Mouse (Mus musculus) erythroblast, adult 5-6 weeks (primary cell): Measurements from ENCODE around the gene Nr4a1. TPM values are rescaled to one million over a fixed set of nuclear protein-coding genes. Genes with fewer than 3 reads are reported as not detected.

Experiments used
- ATAC-seq: replicated peaks from 2 replicates; pipeline ENCODE4 v1.8.0; 2016; ENCODE audit warnings: moderate number of reproducible peaks, mild to moderate bottlenecking, moderate TSS enrichment, inconsistent platforms; ENCODE audit not compliant: poor library complexity, low FRiP score, severe bottlenecking
- total RNA-seq, 2 experiments: library from RNA; stranded (forward) in 1 of 2; stranded (reverse) in 1 of 2; fragments of 150-400 nt in 1 of 2; fragments of 200-764, 138-1000 nt in 1 of 2; gene quantifications; 2 replicates each; pipeline versions ENCODE4 v1.2.3 to v1.2.4; 2015 to 2017; ENCODE audit warnings: low replicate concordance in 2 of 2

The Nr4a1 gene
- total RNA-seq, 2 experiments from 2014 or later: 3.3 to 15.7 TPM

- no peak for ATAC-seq
Observed at GRCm38 (mm10) chr15:101279430-101279999, 25.4 kb downstream of the Nr4a1 start.

- ATAC-seq: no peak
Observed at GRCm38 (mm10) chr15:101282471-101282870, 28.4 kb downstream of the Nr4a1 start.

- ATAC-seq: peak; percentile 23; the same call in 1 of the 2 replicates
Observed at GRCm38 (mm10) chr15:101283183-101283910, 29.3 kb downstream of the Nr4a1 start.

- peak; percentile 97 for ATAC-seq
Observed at GRCm38 (mm10) chr15:101283911-101284750, 30.1 kb downstream of the Nr4a1 start, which contains the start of gene Atg101. TSS of gene Atg101 (plus strand) at chr15:101284272.

- ATAC-seq: no peak
Observed at GRCm38 (mm10) chr15:101286129-101286770, 32.2 kb downstream of the Nr4a1 start.

GRCm38 (mm10) chr15:101287361-101287760 is 33.3 kb downstream of the Nr4a1 start:
- no peak for ATAC-seq

- ATAC-seq: no peak
Observed at GRCm38 (mm10) chr15:101290354-101290753, 36.3 kb downstream of the Nr4a1 start.

GRCm38 (mm10) chr15:101292012-101292411 is 37.9 kb downstream of the Nr4a1 start:
- ATAC-seq: no peak

- ATAC-seq: no peak
Observed at GRCm38 (mm10) chr15:101293025-101293621, 39.1 kb downstream of the Nr4a1 start, which contains the start of gene 6030408B16Rik. TSS of gene 6030408B16Rik (plus strand) at chr15:101293212.

DNA sequence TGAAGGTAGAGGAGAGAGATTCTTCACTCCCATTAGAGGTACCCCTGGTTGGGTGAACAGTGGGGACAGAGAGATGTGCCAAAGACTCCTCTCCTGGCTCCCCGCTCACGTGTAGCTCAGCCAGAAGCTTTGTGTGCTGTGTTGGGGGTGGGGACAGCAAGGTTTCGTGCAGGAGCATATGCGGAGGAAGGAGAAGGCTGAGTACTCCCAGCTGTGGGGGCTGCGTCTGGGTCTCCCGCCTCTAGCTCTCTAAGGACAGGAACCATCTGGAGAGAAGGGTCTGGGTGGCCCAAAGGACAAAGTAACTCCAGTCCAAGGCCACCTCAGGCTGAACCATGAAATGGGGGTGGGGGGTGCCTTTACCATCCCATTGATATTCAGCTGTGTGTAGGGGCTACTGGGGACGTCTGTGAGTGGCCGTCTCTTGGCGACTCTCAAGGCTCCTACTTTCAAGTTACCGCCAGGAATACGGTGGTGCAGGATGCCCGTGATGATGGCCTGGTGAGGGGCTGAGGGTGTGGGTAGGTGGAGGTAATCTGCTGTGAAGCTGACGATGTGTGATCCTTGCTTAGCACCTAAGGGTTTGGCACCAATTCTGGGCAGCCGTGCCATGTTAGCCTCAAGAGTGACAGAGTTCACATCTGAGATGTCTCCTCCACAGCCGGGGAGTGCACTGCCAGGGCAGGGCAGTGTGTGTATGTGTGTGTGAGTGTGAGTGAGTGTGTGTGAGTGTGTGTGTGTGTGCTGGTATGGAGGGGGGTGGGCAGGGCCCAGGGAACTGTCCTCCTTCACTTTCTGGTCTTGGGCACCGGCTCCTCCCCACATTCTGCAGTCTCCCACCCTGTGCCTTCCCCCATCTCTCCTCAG is 40.2 kb downstream of the Nr4a1 start:
- ATAC-seq: no peak

DNA sequence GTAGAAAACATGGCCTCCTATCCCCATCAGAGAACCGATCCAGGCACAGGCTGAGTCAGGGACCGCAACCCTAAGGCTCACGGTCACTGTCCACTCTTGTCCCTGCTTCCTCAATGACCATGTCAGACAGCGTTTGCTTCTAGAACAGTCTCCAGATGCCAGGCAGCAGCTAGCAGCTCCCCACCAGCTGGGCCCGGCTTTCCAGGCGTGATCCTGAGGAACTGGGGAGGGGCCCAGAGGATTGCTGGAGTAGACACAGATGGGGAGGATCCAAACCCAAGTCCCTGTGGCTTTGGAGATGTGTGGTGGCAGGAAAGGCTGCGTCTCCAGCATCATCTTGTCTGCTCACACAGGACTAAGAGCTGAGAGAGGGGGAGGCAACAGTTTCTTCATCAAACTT is 41.0 kb downstream of the Nr4a1 start:
- ATAC-seq: no peak

DNA sequence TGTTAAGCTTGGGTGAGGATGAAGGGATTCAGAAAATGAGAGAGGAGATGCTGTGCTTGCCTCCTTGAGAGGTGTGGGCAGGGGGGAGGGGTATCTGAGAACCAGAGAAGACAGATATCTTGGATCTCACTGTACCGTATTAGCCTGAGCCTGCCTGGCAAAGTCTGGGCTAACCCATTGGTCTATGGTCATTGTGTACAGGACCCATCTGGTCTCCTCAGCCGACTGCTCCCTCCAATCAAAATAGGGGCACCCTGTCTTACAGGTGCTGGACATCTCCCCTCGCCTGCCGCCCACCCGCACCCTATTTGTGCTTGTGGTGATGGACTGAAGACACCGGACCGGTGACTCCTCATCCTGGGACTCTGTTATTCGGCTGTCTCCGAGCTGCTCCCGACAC is 41.5 kb downstream of the Nr4a1 start:
- ATAC-seq: no peak

DNA sequence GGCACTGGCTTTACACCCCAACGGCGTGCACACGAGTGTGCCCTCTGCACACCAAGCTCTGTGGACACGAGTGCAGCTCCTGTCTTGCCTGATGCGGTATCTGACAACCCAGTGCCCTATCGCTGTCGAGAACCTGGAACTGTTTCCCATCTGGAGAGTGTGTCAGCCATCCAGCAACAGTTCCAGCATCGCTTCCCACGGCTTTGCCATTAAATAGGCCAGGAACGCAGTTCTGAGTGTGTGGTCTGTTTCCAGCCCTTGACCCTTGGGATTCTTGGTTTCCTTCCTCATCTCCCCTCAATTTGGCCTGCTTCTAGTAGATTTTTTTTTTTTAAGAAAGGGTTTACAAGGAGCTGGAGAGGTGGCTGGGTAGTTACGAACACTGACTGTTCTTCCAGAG is 42.0 kb downstream of the Nr4a1 start:
- no peak for ATAC-seq

GRCm38 (mm10) chr15:101297988-101298387 is 43.9 kb downstream of the Nr4a1 start:
- ATAC-seq: no peak

GRCm38 (mm10) chr15:101298550-101298949 is 44.5 kb downstream of the Nr4a1 start:
- no peak for ATAC-seq

DNA sequence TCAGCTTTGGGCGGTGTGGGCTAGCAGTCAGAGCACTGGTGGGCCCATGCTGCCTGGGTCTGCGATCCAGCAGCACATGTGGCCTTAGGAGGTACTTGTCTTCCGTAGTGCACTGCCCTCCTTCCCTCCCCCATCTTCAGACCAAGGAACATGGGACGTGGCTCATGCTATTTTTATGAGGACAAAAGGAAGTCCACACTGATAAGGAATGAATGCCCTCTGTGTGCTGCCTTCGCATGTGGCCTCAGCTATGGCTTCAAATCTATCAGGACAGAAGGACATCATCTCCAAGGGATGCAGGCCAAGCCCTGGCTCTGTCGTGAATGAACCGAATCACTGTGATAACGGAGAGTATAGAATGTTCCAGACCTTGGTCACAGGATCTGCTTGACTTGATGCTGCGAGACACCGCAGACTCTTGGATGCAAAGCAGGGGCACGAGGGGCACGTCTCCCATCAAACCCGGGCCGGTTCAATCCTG is 45.5 kb downstream of the Nr4a1 start:
- ATAC-seq: no peak

- no peak for ATAC-seq
Observed at GRCm38 (mm10) chr15:101300128-101300527, 46.1 kb downstream of the Nr4a1 start.

DNA sequence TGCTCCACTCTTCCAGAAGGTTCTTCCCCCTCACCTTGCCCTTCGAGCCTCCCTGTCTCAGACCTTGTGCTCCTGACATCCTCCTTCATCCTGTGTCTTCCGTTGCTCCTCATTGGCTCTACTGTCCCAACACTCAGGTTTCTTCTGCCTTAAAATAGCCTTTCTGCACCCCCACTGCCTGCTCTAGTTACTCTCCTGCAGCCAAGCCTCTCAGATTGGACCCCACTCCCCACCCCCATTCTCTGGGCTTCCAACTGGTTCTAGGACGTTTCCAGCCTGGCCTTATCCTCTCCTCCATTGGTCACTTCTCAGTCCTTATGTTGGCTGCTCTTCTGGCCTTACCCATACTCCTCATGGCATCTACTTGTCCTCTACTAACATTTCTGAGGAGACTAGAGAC is 48.1 kb downstream of the Nr4a1 start:
- ATAC-seq: no peak

- no peak for ATAC-seq
Observed at GRCm38 (mm10) chr15:101303830-101304229, 49.8 kb downstream of the Nr4a1 start.
